In genomic region chr10:107205085-107205717, GRCm38 (mm10) we compare ENCODE assay signal across 16 mouse cellular contexts.
DNase-seq lines count a peak whose midpoint lies in the region; ATAC-seq and TF ChIP-seq lines count a peak whose summit lies in the region.
"Had no signal": no experiment of that assay in that cellular context is flagged by ENCODE, and none has a peak within 500 bp of the region (broad histone marks: within the 10 kb centered on the region; RNA-seq: fewer than 3 reads in every experiment).

No protein-coding gene starts in this region.

- 0 out of 2 replicates have a peak overlapping the region, but pooled peaks have one; percentile 33 for H3K27ac ChIP-seq in kidney, embryonic 15.5 days
- H3K27ac ChIP-seq in embryonic fibroblast, embryonic 13.5 days (ENCODE audit: insufficient read depth, low read length) = peak overlapping the region; percentile 25; the same call in 1 of the 2 replicates
- no peak overlapping the region for H3K27ac ChIP-seq in hindbrain, embryonic 14.5 days
- H3K27ac ChIP-seq: heart, embryonic 10.5 days; hindbrain, postnatal 0 days; midbrain, embryonic 15.5 days; neural tube, embryonic 12.5 days had no signal

- H3ac ChIP-seq in C2C12 (ENCODE audit: control insufficient read depth, insufficient read length, low read depth) = no peak overlapping the region

- H3K4me2 ChIP-seq in kidney, embryonic 15.5 days = no peak overlapping the region
- H3K4me2 ChIP-seq in hindbrain, embryonic 14.5 days (replicated peaks) = no peak overlapping the region
- H3K4me2 ChIP-seq: liver, embryonic 11.5 days; midbrain, embryonic 15.5 days; neural tube, embryonic 12.5 days had no signal

- DNase-seq in cerebellum, adult 11 months = no peak
- DNase-seq in kidney, adult 11 months = no peak
- DNase-seq in thymus, postnatal 36 days = no peak
- DNase-seq in hindbrain, embryonic 14.5 days (ENCODE audit: low spot score) = no peak
- DNase-seq: heart, postnatal 14 days; kidney, adult 9 months; left cerebral cortex, postnatal 4 days had no signal

- no peak for TF ChIP-seq CTCF in C2C12 (IDR thresholded peaks at IDR 0.05; ENCODE audit: control insufficient read depth, insufficient read depth, insufficient read length)
- no peak for TF ChIP-seq CTCF in embryonic fibroblast, embryonic 13.5 days (IDR thresholded peaks at IDR 0.05; ENCODE audit: borderline replicate concordance, insufficient read depth, low read length)

- H3K36me3 ChIP-seq in kidney, embryonic 15.5 days = no peaks in the 10 kb centered on the region
- H3K36me3 ChIP-seq in C2C12 (ENCODE audit: control insufficient read depth, insufficient read depth) = no peaks in the 10 kb centered on the region
- no peaks in the 10 kb centered on the region for H3K36me3 ChIP-seq in hindbrain, embryonic 14.5 days (replicated peaks; ENCODE audit: control insufficient read depth, insufficient read depth)
- H3K36me3 ChIP-seq: heart, embryonic 10.5 days; midbrain, embryonic 15.5 days; neural tube, embryonic 12.5 days had no signal

- 0 out of 2 replicates have a peak, but pooled peaks have one; percentile 45 for ATAC-seq in cerebellum, adult (ENCODE audit: insufficient number of reproducible peaks, low FRiP score, low TSS enrichment)
- ATAC-seq in kidney, embryonic 15.5 days (replicated peaks; ENCODE audit: low FRiP score) = peak; percentile 87
- no peak for ATAC-seq in hindbrain, embryonic 14.5 days (ENCODE audit: low FRiP score)
- ATAC-seq: hindbrain, postnatal 0 days; midbrain, embryonic 15.5 days had no signal

- 39% methylated on average over 9 of the region's 9 CpGs for WGBS in kidney, embryonic 15.5 days
- 63% methylated on average over 9 of the region's 9 CpGs for WGBS in hindbrain, embryonic 14.5 days

- no peak overlapping the region for H3K4me3 ChIP-seq in kidney, embryonic 15.5 days (replicated peaks)
- H3K4me3 ChIP-seq in C2C12 (ENCODE audit: insufficient read depth, poor library complexity, severe bottlenecking) = no peak overlapping the region
- no peak overlapping the region for H3K4me3 ChIP-seq in embryonic fibroblast, embryonic 13.5 days (ENCODE audit: insufficient read depth, low read length)
- H3K4me3 ChIP-seq in hindbrain, embryonic 14.5 days (replicated peaks; ENCODE audit: low read length) = no peak overlapping the region
- H3K4me3 ChIP-seq: heart, embryonic 10.5 days; midbrain, embryonic 15.5 days; neural tube, embryonic 12.5 days had no signal

- no peak overlapping the region for H3K9ac ChIP-seq in kidney, embryonic 15.5 days
- H3K9ac ChIP-seq in hindbrain, embryonic 14.5 days = no peak overlapping the region
- H3K9ac ChIP-seq: midbrain, embryonic 15.5 days; neural tube, embryonic 12.5 days had no signal

- no peaks in the 10 kb centered on the region for H3K27me3 ChIP-seq in kidney, embryonic 15.5 days
- H3K27me3 ChIP-seq in C2C12 (ENCODE audit: control insufficient read depth, insufficient read depth, insufficient read length) = no peaks in the 10 kb centered on the region
- no peaks in the 10 kb centered on the region for H3K27me3 ChIP-seq in hindbrain, embryonic 14.5 days (ENCODE audit: control insufficient read depth, insufficient read depth, low read length)
- H3K27me3 ChIP-seq: midbrain, embryonic 15.5 days; neural tube, embryonic 12.5 days had no signal

- H3K4me1 ChIP-seq in kidney, embryonic 15.5 days = no peaks in the 10 kb centered on the region
- peaks cover 3% of the 10 kb centered on the region; the same call in 1 of the 2 replicates for H3K4me1 ChIP-seq in embryonic fibroblast, embryonic 13.5 days (ENCODE audit: control insufficient read depth, insufficient read depth, low read length)
- H3K4me1 ChIP-seq in hindbrain, embryonic 14.5 days (replicated peaks; ENCODE audit: control insufficient read depth, insufficient read depth, low read length) = no peaks in the 10 kb centered on the region
- H3K4me1 ChIP-seq: heart, embryonic 10.5 days; midbrain, embryonic 15.5 days; neural tube, embryonic 12.5 days had no signal

- no peaks in the 10 kb centered on the region for H3K79me2 ChIP-seq in C2C12 (ENCODE audit: control insufficient read depth, insufficient read depth)

- no peaks in the 10 kb centered on the region for H3K9me3 ChIP-seq in kidney, embryonic 15.5 days (replicated peaks)
- H3K9me3 ChIP-seq in hindbrain, embryonic 14.5 days (ENCODE audit: control insufficient read depth, low read length) = no peaks in the 10 kb centered on the region
- H3K9me3 ChIP-seq: heart, embryonic 10.5 days; midbrain, embryonic 15.5 days; neural tube, embryonic 12.5 days had no signal

- no peaks in the 10 kb centered on the region for H3K79me3 ChIP-seq in C2C12 (ENCODE audit: low read depth)

- no peak for TF ChIP-seq POLR2A in embryonic fibroblast, embryonic 13.5 days (IDR thresholded peaks at IDR 0.05; ENCODE audit: low read depth, low read length)

TF ChIP-seq in C2C12, 6 proteins besides CTCF, POLR2A, EP300 and RAD21:
- TF ChIP-seq FOSL1 (IDR thresholded peaks at IDR 0.05; ENCODE audit: insufficient read depth, low read length, poor library complexity, severe bottlenecking) (no peak), CEBPB (IDR thresholded peaks at IDR 0.05; ENCODE audit: low read depth) (peak; percentile 69), MYOD1 (IDR thresholded peaks at IDR 0.05; ENCODE audit: control insufficient read depth, insufficient read length, low read depth) (no peak), MAX (IDR thresholded peaks at IDR 0.05) (no peak)
